Mouse (Mus musculus) stomach, postnatal 0 days (tissue): ENCODE measurements at regions not wholly inside any gene's neighbourhood (a gene's known extent, or its start where the extent isn't known, plus 50 kb on each side); places are given as distances from the start of the nearest gene placed in this dataset.

Experiments used
- ATAC-seq: fragments of 200-750 bp; cut with Nextera tagmentation; 2 replicates; pipeline ENCODE4 v1.8.0; 2017; ENCODE audit not compliant: low FRiP score, low TSS enrichment
- DNase-seq: peaks from one replicate; pipeline ENCODE4 v3.0.0-alpha.2; 2016; ENCODE audit warnings: low spot score
- H3K27ac ChIP-seq: fragments of 300-500 bp; sonication (generic); replicated peaks from 2 replicates; pipeline ENCODE4 v1.5.1; 2014; ENCODE audit warnings: mild to moderate bottlenecking, control low read depth
- H3K27me3 ChIP-seq: fragments of 300-500 bp; sonication (generic); 2 replicates; pipeline ENCODE4 v1.6.1; 2014; ENCODE audit warnings: low read length; ENCODE audit not compliant: control insufficient read depth, insufficient read depth
- H3K36me3 ChIP-seq: fragments of 300-500 bp; sonication (generic); 2 replicates; pipeline ENCODE4 v1.6.1; 2014; ENCODE audit warnings: low read length, mixed read lengths; ENCODE audit not compliant: control insufficient read depth, insufficient read depth
- H3K4me1 ChIP-seq: fragments of 300-500 bp; sonication (generic); replicated peaks from 2 replicates; pipeline ENCODE4 v1.6.1; 2014; ENCODE audit warnings: antibody characterized with exemption; ENCODE audit not compliant: control insufficient read depth, insufficient read depth
- H3K4me2 ChIP-seq: fragments of 300-500 bp; sonication (generic); replicated peaks from 2 replicates; pipeline ENCODE4 v1.6.1; 2014; ENCODE audit warnings: low read depth, mild to moderate bottlenecking, control low read depth, moderate library complexity
- H3K4me3 ChIP-seq: fragments of 300-500 bp; sonication (generic); 2 replicates; pipeline ENCODE4 v1.5.1; 2014; ENCODE audit warnings: low read depth, low read length, control low read depth
- H3K9ac ChIP-seq: fragments of 300-500 bp; sonication (generic); 2 replicates; pipeline ENCODE4 v1.6.1; 2014; ENCODE audit warnings: mild to moderate bottlenecking, low read length, control low read depth, mixed read lengths
- H3K9me3 ChIP-seq: fragments of 300-500 bp; sonication (generic); 2 replicates; pipeline ENCODE4 v1.6.1; 2016; ENCODE audit warnings: low read length; ENCODE audit not compliant: control insufficient read depth
- CTCF ChIP-seq: IDR thresholded peaks from 2 replicates; pipeline ENCODE4 v1.5.1; 2016; ENCODE audit warnings: antibody characterized with exemption, low read depth, mild to moderate bottlenecking, moderate library complexity
- EP300 ChIP-seq: optimal IDR thresholded peaks from 2 replicates; pipeline ENCODE3; 2016; ENCODE audit warnings: antibody characterized with exemption
- WGBS: fragments of 180-500 bp; shearing (Covaris S2); extraction: QIAGEN DNeasy Blood & Tissue Kit; methylation state at CpG from one replicate; pipeline ENCODE4 v1.1.7; 2014; 5-methylcytosine and 5-hydroxymethylcytosine counted together

DNA sequence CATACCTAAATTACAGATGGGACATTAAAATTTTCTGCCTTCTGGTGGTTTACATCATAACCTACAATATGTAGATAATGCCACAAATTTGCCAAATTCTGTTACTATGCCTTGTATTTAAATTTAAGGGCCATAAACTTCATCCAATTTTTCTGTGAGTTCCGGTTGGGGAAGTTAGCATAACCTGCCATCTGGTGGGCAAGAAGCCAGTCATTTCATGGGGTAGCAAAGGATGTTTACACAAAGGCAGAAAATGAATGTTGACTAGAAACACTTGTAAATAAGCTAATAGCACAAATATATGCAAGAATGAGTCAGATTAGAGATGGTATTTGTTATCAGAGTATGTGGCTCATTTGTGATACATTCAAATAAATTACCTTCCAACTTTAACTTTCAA, 415.2 kb downstream of the Tecrl start:
- no peak overlapping the region for H3K4me3 ChIP-seq
- H3K9ac ChIP-seq = no peak overlapping the region
- WGBS = 64% methylated on average over 1 of the region's 1 CpGs
- no peaks in the 10 kb centered on the region for H3K27me3 ChIP-seq
- no peak overlapping the region for H3K4me2 ChIP-seq
- DNase-seq (no peak), ATAC-seq (no peak)
- TF ChIP-seq EP300 = no peak
- no peak for TF ChIP-seq CTCF
- H3K4me1 ChIP-seq = no peaks in the 10 kb centered on the region
- no peak overlapping the region for H3K27ac ChIP-seq
- H3K9me3 ChIP-seq = no peaks in the 10 kb centered on the region
- H3K36me3 ChIP-seq = no peaks in the 10 kb centered on the region

DNA sequence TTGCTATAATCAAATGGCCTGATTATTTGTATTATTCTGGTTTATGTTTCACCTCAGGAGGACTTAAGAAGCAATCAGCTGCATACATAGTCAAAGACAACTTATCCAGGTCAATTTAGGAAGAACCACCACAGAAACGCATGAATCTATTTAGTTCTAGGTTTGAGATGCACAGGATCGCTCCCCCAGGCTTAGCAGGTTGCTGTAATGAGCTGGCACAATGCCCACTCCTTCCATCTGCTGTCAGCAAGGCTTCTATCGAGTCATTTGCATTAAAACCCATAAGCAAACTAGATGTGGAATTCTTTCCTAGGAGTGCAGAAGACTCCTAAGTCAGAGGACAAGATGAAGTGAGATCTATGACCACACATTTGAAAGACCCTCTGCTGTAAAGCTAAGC, 455.6 kb downstream of the Tecrl start:
- 59% methylated on average over 3 of the region's 3 CpGs for WGBS
- Histone ChIP-seq H3K9ac (no peak overlapping the region), H3K4me2 (no peak overlapping the region), H3K27me3 (no peaks in the 10 kb centered on the region), H3K4me1 (no peaks in the 10 kb centered on the region), H3K4me3 (no peak overlapping the region), H3K36me3 (no peaks in the 10 kb centered on the region), H3K27ac (no peak overlapping the region), H3K9me3 (no peaks in the 10 kb centered on the region)
- ATAC-seq = no peak
- TF ChIP-seq CTCF (no peak), EP300 (no peak)
- no peak for DNase-seq

DNA sequence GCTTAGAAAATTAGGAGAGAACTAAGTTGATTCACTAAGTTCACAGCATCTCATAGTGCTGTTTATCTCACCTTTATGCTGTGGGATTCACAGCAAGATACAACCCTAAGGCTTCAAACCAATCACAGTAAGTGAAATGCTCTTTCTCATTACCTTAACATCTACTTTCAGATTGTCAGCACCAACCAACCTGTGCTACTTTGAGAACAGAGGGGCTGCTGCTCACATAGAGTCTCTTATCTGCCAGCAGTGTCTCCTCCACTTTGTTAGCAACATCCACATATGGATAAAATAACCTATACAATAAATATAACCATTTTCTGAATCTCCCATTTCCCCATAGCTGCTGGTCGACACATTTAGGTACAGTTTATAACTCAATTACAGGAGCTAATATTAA, 456.1 kb downstream of the Tecrl start:
- no peak overlapping the region for H3K4me2 ChIP-seq
- no peak overlapping the region for H3K9ac ChIP-seq
- 81% methylated on average over 1 of the region's 1 CpGs for WGBS
- ATAC-seq = no peak
- H3K27ac ChIP-seq = no peak overlapping the region
- H3K4me3 ChIP-seq = no peak overlapping the region
- DNase-seq = no peak
- no peaks in the 10 kb centered on the region for H3K4me1 ChIP-seq
- no peak for TF ChIP-seq EP300
- no peak for TF ChIP-seq CTCF
- H3K36me3 ChIP-seq = no peaks in the 10 kb centered on the region
- H3K9me3 ChIP-seq = no peaks in the 10 kb centered on the region
- H3K27me3 ChIP-seq = no peaks in the 10 kb centered on the region

DNA sequence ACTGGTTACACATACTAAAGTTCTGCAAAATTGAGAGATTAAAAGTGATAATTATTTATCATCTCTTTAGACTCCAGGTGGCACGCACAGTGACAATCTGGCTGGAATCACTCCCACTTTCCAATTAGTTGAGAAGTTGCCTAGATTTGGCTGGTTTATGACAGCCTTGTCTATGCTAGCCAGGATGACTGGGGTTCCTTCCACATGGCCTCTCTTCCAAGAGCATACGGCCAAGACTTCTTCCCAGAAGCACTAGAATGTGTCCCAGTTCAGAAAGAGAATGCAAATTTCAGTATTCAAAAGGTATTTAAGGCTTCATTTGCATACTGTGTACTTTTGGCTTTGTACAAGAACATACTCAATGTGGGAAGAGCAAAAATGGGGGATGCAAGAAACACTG, 456.6 kb downstream of the Tecrl start:
- no peak overlapping the region for H3K9ac ChIP-seq
- no peaks in the 10 kb centered on the region for H3K9me3 ChIP-seq
- ATAC-seq (no peak), DNase-seq (no peak)
- no peak overlapping the region for H3K4me3 ChIP-seq
- WGBS = 75% methylated on average over 2 of the region's 2 CpGs
- H3K27ac ChIP-seq = no peak overlapping the region
- no peaks in the 10 kb centered on the region for H3K4me1 ChIP-seq
- no peaks in the 10 kb centered on the region for H3K27me3 ChIP-seq
- H3K4me2 ChIP-seq = no peak overlapping the region
- no peak for TF ChIP-seq CTCF
- TF ChIP-seq EP300 = no peak
- no peaks in the 10 kb centered on the region for H3K36me3 ChIP-seq

DNA sequence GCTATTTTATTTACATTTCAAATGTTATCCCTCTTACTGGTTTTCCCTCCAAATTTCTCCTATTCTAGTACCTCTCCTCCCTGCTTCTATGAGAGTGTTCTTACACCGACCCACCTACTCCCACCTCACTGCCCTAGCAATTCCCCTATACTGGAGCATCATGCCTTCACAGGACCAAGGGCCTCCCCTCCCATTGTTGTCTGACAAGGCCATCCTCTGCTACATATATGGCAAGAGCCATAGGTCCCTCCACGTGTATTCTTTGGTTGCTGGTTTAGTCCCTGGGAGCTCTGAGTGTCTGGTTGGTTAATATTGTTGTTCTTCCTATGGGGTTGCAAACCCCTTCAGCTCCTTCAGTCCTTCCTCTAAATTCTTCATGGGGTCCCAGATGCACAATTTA, 485.7 kb downstream of the Tecrl start:
- DNase-seq (no peak), ATAC-seq (no peak)
- no peak for TF ChIP-seq CTCF
- no peak for TF ChIP-seq EP300
- Histone ChIP-seq H3K27me3 (no peaks in the 10 kb centered on the region), H3K4me3 (no peak overlapping the region), H3K27ac (no peak overlapping the region), H3K36me3 (no peaks in the 10 kb centered on the region), H3K9me3 (no peaks in the 10 kb centered on the region), H3K9ac (no peak overlapping the region), H3K4me1 (no peaks in the 10 kb centered on the region), H3K4me2 (no peak overlapping the region)
- WGBS = 82% methylated on average over 2 of the region's 2 CpGs

DNA sequence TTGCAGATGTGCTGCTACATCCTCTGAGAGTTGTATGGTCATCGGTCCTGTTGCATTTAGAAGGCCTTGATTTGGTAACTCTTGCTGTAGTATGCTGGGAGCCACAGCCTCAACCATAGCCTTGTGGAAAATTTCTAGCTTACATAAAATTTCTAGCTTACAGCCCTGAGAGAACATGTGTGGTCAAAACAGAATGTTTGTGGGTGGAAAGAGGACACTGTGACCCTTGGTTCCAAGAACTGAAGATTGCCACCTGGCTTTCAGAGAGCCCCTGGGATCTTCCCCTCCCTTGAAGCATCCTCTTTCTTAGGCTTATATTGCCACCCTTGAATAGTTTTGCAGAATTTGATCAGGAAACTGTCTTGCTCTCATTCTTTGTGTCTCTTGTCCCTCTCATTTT, 490.6 kb downstream of the Tecrl start:
- no peak overlapping the region for H3K4me2 ChIP-seq
- H3K4me3 ChIP-seq = no peak overlapping the region
- no peaks in the 10 kb centered on the region for H3K4me1 ChIP-seq
- no peak for TF ChIP-seq CTCF
- no peak overlapping the region for H3K9ac ChIP-seq
- DNase-seq = no peak
- no peaks in the 10 kb centered on the region for H3K27me3 ChIP-seq
- no peak for ATAC-seq
- H3K27ac ChIP-seq = no peak overlapping the region
- no peaks in the 10 kb centered on the region for H3K9me3 ChIP-seq
- WGBS = 86% methylated on average over 1 of the region's 1 CpGs
- no peaks in the 10 kb centered on the region for H3K36me3 ChIP-seq
